Comparison of ENCODE assay signal across 10 mouse cellular contexts in the genomic region with DNA sequence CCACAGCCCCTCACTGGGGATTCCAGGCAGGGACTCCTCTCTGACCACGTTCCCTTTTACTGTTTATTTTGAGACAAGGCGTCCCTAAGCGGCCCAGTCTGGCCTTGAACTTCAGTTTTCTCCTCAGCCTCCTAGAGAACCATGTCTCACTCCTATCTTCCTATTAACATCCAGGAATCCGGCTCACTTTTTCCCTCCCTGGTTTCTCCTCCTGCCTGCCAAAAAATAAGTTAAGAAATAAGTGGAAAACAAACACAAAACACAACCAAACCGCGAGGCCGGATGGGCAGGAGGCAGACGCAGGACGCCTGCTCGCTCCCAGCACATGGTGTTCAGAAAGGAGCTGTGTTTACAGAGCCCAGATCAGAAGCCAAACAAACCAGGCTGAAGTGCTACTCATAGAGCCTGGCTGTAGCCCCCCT. TPM values are rescaled to one million over a fixed set of nuclear protein-coding genes. Genes with fewer than 3 reads are reported as not detected.
DNase-seq lines count a peak whose midpoint lies in the region; ATAC-seq and TF ChIP-seq lines count a peak whose summit lies in the region.
"Had no signal": no experiment of that assay in that cellular context is flagged by ENCODE, and none has a peak within 500 bp of the region (broad histone marks: within the 10 kb centered on the region; RNA-seq: fewer than 3 reads in every experiment).

No protein-coding gene starts in this region.

- no peaks in the 10 kb centered on the region for H3K36me3 ChIP-seq in heart, embryonic 12.5 days
- H3K36me3 ChIP-seq in liver, postnatal 0 days (replicated peaks; ENCODE audit: insufficient read depth, low read length) = no peaks in the 10 kb centered on the region
- H3K36me3 ChIP-seq: neural tube, embryonic 15.5 days had no signal

- 49% methylated on average over 10 of the region's 10 CpGs for WGBS in heart, embryonic 12.5 days
- 48% methylated on average over 10 of the region's 10 CpGs for WGBS in liver, postnatal 0 days (ENCODE audit: insufficient replicate concordance)

- peak overlapping the region; percentile 85 for H3K27ac ChIP-seq in heart, embryonic 12.5 days (ENCODE audit: poor library complexity, severe bottlenecking)
- peak overlapping the region; percentile 93 for H3K27ac ChIP-seq in liver, postnatal 0 days (ENCODE audit: low read depth)
- H3K27ac ChIP-seq: neural tube, embryonic 15.5 days had no signal

- 0 out of 2 replicates have a peak overlapping the region, but pooled peaks have one; percentile 1 for H3K9ac ChIP-seq in heart, embryonic 12.5 days
- no peak overlapping the region for H3K9ac ChIP-seq in liver, postnatal 0 days (replicated peaks)
- H3K9ac ChIP-seq: neural tube, embryonic 15.5 days had no signal

- H3K27me3 ChIP-seq in heart, embryonic 12.5 days (replicated peaks) = no peaks in the 10 kb centered on the region
- no peaks in the 10 kb centered on the region for H3K27me3 ChIP-seq in liver, postnatal 0 days (ENCODE audit: insufficient read depth, low read length)

- no peak for ATAC-seq in heart, embryonic 12.5 days (ENCODE audit: insufficient number of reproducible peaks, low FRiP score)
- peak; percentile 47 for ATAC-seq in liver, postnatal 0 days
- ATAC-seq in monocyte, adult 5-6 weeks (replicated peaks; ENCODE audit: insufficient number of reproducible peaks, low FRiP score, low TSS enrichment, poor library complexity, severe bottlenecking) = no peak
- ATAC-seq: forebrain, embryonic 16.5 days had no signal

- TF ChIP-seq EP300 in liver, postnatal 0 days (IDR thresholded peaks at IDR 0.05; ENCODE audit: low read depth) = peak; percentile 24; the same call in 1 of the 2 replicates

- no peak overlapping the region for H3K4me2 ChIP-seq in heart, embryonic 12.5 days
- H3K4me2 ChIP-seq in liver, postnatal 0 days (ENCODE audit: low read depth, low read length) = no peak overlapping the region
- H3K4me2 ChIP-seq: neural tube, embryonic 15.5 days had no signal

- H3K9me3 ChIP-seq in heart, embryonic 12.5 days (replicated peaks) = no peaks in the 10 kb centered on the region
- H3K9me3 ChIP-seq in liver, postnatal 0 days (ENCODE audit: low read length) = no peaks in the 10 kb centered on the region
- H3K9me3 ChIP-seq: neural tube, embryonic 15.5 days had no signal

- no peak for TF ChIP-seq CTCF in liver, postnatal 0 days (IDR thresholded peaks at IDR 0.05; ENCODE audit: low read depth)

- peaks cover 61% of the 10 kb centered on the region for H3K4me1 ChIP-seq in heart, embryonic 12.5 days (replicated peaks)
- peaks cover 36% of the 10 kb centered on the region for H3K4me1 ChIP-seq in liver, postnatal 0 days (ENCODE audit: insufficient read depth)

- peak; percentile 17 for DNase-seq in embryo, embryonic 10.5 days (ENCODE audit: low spot score)
- DNase-seq in embryo, embryonic 10 days (ENCODE audit: low spot score) = no peak
- peak; percentile 57 for DNase-seq in 3134 (ENCODE audit: extremely low read depth, insufficient read length, low spot score)
- peak; percentile 55 for DNase-seq in liver, postnatal 0 days
- no peak for DNase-seq in MN1 (ENCODE audit: low spot score)
- DNase-seq in right cerebral cortex, adult 2 months (ENCODE audit: low spot score in 2 of 2) = no peak

- H3K4me3 ChIP-seq in heart, embryonic 12.5 days = no peak overlapping the region
- no peak overlapping the region for H3K4me3 ChIP-seq in liver, postnatal 0 days (ENCODE audit: low read depth, low read length)
- H3K4me3 ChIP-seq: neural tube, embryonic 15.5 days had no signal

RNA-seq across cellular contexts. Expression of a gene that starts 32.2 kb away (rescaled TPM):
- 27.8 and 29.9 TPM in 2 replicates for polyA plus RNA-seq in heart, embryonic 12.5 days (2016; fragmentation: Nextera tagmentation; extraction: Ambion mirVana)
- 17.3 and 18.7 TPM in 2 replicates for polyA plus RNA-seq in liver, postnatal 0 days (2015; fragmentation: Nextera tagmentation; extraction: Ambion mirVana)
- total RNA-seq in monocyte, adult 5-6 weeks (2017) = 18.9 to 25.8 TPM (median 22.5 TPM) in 3 replicates

RNA-seq across cellular contexts. Expression of a gene that starts 44.0 kb away (rescaled TPM):
- polyA plus RNA-seq in heart, embryonic 12.5 days (2016; fragmentation: Nextera tagmentation; extraction: Ambion mirVana) = 34.3 and 35.3 TPM in 2 replicates
- 5.4 and 6.5 TPM in 2 replicates for polyA plus RNA-seq in liver, postnatal 0 days (2015; fragmentation: Nextera tagmentation; extraction: Ambion mirVana)
- 2.3 to 8.5 TPM (median 3.8 TPM) in 3 replicates for total RNA-seq in monocyte, adult 5-6 weeks (2017)

RNA-seq across cellular contexts. Expression of a gene that starts 52.7 kb away (rescaled TPM):
- 1.5 and 1.7 TPM in 2 replicates for polyA plus RNA-seq in heart, embryonic 12.5 days (2016; fragmentation: Nextera tagmentation; extraction: Ambion mirVana)
- 1.3 TPM in 2 replicates for polyA plus RNA-seq in liver, postnatal 0 days (2015; fragmentation: Nextera tagmentation; extraction: Ambion mirVana)
- 0.10 TPM in 1 of 3 replicates, not detected in the others for total RNA-seq in monocyte, adult 5-6 weeks (2017)

Comparison
In these comparisons a context has a peak if more than half of its experiments do, and no peak if none do; other contexts are left out.
1. DNase-seq: peak in embryo, embryonic 10.5 days (single experiment), 3134 (single experiment) and liver, postnatal 0 days (single experiment); none in embryo, embryonic 10 days (single experiment), MN1 (single experiment) and right cerebral cortex, adult 2 months (0 of 2).